Mouse (Mus musculus) urinary bladder, adult 2 months (tissue): Measurements from ENCODE around the gene Shmt1. TPM values are rescaled to one million over a fixed set of nuclear protein-coding genes. Genes with fewer than 3 reads are reported as not detected.

Source experiments
- DNase-seq: peaks from one replicate; pipeline ENCODE4 v3.0.0; 2022; ENCODE audit warnings: low spot score
- polyA plus RNA-seq: library from polyadenylated mRNA; depleted of rRNA; stranded (reverse); fragments of >200 nt; gene quantifications from 2 replicates; pipeline ENCODE4 v1.2.3, GENCODE M21; 2012

Shmt1 gene
- polyA plus RNA-seq, 1 experiment, result 14.1 TPM

DNA sequence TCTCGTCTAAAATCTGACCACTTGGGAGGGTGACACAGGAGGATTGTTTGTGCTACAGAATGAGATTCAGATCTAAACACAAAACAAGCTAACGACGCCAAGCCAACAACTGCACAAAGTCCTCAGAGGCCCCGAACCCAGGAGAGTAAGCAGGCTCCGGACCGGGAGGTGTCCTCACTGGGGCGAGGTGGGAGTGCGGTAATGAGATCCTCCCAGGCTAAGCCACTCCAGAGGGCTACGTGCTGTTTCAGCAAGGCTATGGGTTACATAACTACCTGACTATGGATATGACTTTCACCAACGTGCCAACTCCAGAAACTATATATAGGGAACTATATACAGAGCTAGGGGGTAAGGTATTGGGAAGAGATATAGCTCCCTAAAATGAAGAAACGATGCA is 15.2 kb downstream of the Shmt1 start:
- DNase-seq, result no peak

DNA sequence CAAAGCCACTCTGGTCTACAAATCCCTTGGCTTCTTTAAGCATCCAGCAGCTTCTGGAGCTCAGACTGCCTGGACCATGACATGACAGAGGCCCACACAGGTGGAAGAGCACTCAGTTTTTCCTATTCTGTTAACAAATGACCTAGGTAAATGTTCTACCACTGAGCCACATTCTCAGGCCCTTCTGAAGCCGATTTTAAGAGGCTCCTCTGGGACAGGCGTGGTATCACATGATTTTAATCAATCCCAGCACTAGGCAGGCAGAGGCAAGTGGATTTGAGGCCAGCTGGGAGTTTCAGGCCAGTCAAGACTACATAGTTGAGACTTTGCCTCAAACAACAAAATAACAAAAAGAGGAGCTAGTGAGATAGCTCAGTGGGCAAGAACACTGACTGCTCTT is 21.0 kb downstream of the Shmt1 start:
- DNase-seq, result no peak

DNA sequence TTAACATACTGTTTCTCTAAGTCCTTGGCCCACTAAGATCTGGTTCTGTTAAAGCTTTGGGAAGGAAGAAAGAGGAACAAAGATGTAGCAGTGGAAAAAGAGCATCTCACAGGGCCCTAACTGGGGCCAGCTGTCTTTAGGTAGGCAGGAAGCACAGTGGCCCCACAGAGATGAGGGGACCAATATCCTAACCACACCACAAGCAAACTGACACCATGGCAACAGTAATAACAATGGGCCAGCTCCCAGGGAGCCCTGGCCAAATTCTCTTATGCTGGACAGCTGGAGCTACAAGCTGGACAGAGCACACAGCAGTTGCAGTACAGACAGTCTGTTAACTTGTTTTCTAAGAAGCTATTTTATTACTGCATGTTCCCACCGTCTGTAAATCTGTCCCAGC is 23.9 kb downstream of the Shmt1 start:
- DNase-seq, result no peak

GRCm38 (mm10) chr11:60784179-60784922 is 27.2 kb downstream of the Shmt1 start:
- DNase-seq, result no peak

GRCm38 (mm10) chr11:60779673-60780189 is 31.8 kb downstream of the Shmt1 start:
- no peak for DNase-seq

GRCm38 (mm10) chr11:60777801-60778370 is 33.6 kb downstream of the Shmt1 start:
- no peak for DNase-seq

- DNase-seq, result peak; percentile 72
These were observed 34.4 kb downstream of the Shmt1 start, which contains the start of the genes Top3a and Smcr8 for GRCm38 (mm10) chr11:60776829-60777740. Top3a (minus strand) TSS chr11:60777365. Smcr8 (plus strand) TSS chr11:60777524.

- DNase-seq, result no peak
These were observed 35.2 kb downstream of the Shmt1 start for GRCm38 (mm10) chr11:60776107-60776828.

DNA sequence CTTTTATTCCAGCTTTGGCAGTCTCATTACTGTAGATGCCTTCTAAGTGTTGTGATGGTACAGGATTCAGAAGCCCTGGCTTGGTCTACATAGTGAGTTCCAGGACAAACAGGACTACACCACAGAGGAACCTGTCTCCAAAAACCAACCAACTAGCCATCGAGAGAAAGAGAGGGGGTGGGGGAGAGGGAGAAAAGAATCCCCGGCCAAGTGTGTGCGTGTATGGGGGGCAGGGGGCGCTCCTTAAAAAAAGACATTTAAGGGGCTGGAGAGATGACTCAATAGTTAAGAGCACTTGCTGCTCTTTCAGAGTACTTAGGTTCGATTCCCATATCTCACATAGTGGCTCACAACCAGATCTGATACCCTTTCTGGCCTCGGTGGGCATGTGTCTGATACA is 35.9 kb downstream of the Shmt1 start:
- DNase-seq, result no peak

- DNase-seq, result no peak
These were observed 36.7 kb downstream of the Shmt1 start for GRCm38 (mm10) chr11:60774841-60775240.

- DNase-seq, result no peak
These were observed 37.3 kb downstream of the Shmt1 start for GRCm38 (mm10) chr11:60774158-60774689.

DNA sequence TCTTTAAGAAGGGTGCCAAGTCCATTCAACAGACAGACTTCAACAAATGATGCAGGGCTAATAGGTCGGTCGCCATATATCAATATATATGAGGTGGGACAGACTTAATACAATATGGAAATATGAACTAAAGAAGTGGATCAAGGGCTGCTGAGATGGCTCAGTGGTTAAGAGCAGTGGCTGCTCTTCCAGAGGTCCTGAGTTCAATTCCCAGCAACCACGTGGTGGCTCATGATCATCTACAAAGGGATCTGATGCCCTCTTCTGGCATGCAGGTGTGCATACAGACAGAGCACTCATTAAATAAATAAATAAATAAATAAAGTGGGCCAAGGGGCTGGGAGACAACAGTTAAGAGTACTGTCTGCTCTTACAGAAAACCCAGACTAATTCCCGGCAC is 39.4 kb downstream of the Shmt1 start:
- DNase-seq, result no peak

- no peak for DNase-seq
These were observed 40.7 kb downstream of the Shmt1 start for GRCm38 (mm10) chr11:60770776-60771175.

- DNase-seq, result no peak
These were observed 42.2 kb downstream of the Shmt1 start for GRCm38 (mm10) chr11:60769322-60769721.

DNA sequence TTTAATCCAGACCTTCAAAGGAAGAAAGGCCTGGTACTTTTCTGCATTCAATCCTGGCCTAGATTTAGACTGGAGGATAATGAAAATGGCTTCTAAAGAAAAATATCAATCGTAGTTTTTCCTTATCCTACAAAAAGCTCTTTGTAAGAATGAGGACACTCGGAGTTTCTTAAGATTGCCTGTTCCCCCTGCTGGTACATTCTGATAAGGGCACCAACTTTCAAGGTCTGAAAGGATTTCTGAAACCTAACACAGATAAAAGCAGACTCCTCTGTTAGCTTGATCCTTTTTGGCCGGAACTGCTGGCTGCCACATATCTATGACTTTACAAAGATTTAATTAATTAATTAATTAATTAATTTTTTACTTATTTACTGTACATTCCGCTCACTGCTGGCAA is 44.5 kb downstream of the Shmt1 start:
- no peak for DNase-seq

- DNase-seq, result no peak
These were observed 49.8 kb downstream of the Shmt1 start for GRCm38 (mm10) chr11:60761681-60762080.

DNA sequence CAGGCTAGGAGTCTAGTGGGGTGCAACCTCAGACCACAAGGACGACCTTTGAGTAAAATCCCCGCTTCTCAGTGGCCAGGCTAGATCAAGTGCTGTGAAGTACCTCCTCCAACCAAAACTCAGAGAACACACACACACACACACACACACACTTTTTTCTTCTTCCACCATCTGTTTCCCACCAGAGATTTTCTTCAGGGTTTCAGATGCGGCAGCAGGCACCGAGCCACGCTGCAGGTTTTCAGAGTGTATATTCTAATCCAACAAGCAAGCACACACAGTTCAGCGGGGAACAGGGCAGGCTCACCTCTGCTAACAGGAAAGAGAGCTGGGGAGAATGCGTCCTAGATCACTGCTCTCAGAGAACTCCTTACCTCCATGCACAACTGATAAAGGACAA is 55.9 kb downstream of the Shmt1 start:
- DNase-seq, result no peak

DNA sequence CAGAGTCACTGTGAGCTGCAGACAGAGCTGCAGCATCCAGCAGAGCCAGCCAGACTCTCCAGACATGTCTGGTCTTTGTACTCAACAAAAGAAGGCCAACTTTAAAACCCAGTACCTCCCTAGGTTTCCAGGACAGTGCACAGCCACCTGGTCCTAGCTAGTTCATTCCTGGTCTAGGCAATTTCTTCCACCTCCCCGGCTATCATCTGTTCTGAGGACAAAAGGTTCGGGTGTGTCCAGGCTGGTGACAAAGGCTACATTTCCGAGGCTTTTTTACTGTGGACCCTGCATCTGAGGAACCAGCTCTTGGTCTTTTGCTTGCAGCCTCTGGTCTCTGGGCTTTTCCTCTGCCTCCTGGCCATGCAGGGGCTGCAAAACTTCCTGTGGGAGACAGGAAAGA is 71.2 kb downstream of the Shmt1 start:
- no peak for DNase-seq
